Mouse (Mus musculus) frontal cortex, adult 2 months (tissue): ENCODE data around the gene Nop9. TPM values are rescaled to one million over a fixed set of nuclear protein-coding genes. Genes with fewer than 3 reads are reported as not detected.

Experiments used
- DNase-seq, 2 experiments: peaks; one replicate each; pipeline ENCODE4 v3.0.0; 2022; ENCODE audit warnings: low spot score in 1 of 2; ENCODE audit errors: extremely low spot score in 1 of 2
- polyA plus RNA-seq: library from polyadenylated mRNA; depleted of rRNA; stranded (reverse); fragments of >200 nt; gene quantifications from 2 replicates; pipeline ENCODE4 v1.2.3, GENCODE M21; 2012

The Nop9 gene
- polyA plus RNA-seq, 1 experiment: 8.9 TPM

GRCm38 (mm10) chr14:55727889-55728685 lies 17.4 kb upstream of the Nop9 start:
- no peak for DNase-seq

DNA sequence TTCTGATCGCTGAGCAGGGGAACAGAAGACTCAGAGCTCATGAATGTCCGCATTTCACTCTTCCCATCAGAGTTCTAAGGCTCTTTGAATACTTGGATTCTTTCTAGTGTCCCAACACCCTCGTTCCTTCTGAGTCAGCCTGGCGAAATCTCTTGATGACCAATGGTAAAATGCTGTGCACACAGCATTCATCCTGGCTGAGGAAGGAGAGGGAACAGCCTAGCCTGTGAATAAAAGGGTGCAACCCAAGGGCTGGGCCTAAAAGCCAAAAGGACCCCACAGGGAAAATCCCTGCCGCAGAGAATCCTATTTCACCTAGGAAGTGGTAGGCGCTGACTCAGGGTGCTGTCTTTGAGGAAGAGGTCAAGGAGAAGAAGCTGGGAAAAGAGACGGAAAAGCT lies 15.4 kb upstream of the Nop9 start:
- no peak for DNase-seq

DNA sequence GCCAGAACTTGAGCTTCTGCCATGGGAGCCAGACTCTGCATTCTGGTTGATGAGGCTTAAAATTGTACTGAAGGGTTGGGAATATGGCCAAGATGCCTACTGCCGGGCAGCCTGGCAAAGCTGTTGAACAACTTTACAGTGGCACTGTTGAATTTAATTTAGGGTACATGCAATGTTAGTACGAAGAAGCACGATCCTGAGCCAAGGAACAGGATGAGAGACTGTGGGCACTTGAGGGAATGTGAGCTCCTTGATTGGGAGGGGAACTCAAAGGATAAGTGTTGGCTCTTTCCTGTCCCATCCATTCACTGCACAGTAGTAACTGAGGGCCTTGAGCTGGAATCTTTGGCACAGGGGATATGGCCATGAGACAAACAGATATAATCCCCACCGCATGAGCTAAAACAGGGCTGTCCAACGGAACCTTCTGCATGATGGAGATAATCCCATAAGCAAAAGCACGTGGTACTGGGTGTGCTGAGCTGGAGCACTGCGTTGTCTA lies 14.9 kb upstream of the Nop9 start:
- peak; percentile 27 to 69 for DNase-seq

- DNase-seq: no peak
These were observed 11.6 kb upstream of the Nop9 start for GRCm38 (mm10) chr14:55733889-55734288.

DNA sequence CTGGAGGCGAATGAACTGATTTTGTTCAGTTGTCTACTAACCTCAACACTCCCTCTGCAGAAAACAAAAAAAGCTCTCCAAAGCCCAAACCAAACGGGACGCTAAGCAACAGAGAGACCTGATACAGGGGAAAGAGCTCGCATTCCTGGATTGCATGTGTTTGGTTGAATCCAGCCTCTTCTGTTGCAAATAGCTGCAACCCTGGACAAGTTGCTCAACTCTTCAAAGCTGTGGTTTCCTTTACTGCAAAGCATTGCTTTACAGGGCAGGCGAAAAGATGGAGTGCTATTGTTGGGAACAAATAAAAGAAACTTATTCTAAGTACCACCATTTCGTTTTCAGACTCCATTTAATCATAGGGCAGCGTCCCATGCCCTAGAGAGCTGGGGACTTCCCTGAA lies 10.6 kb upstream of the Nop9 start:
- DNase-seq: no peak

GRCm38 (mm10) chr14:55735334-55735733 lies 10.2 kb upstream of the Nop9 start:
- no peak for DNase-seq

GRCm38 (mm10) chr14:55735758-55736157 lies 9.7 kb upstream of the Nop9 start:
- no peak for DNase-seq

- no peak for DNase-seq
These were observed 8.3 kb upstream of the Nop9 start for GRCm38 (mm10) chr14:55737086-55737687.

- DNase-seq: peak; percentile 57 to 94
These were observed 1.8 kb upstream of the Nop9 start for GRCm38 (mm10) chr14:55743711-55744110.

DNA sequence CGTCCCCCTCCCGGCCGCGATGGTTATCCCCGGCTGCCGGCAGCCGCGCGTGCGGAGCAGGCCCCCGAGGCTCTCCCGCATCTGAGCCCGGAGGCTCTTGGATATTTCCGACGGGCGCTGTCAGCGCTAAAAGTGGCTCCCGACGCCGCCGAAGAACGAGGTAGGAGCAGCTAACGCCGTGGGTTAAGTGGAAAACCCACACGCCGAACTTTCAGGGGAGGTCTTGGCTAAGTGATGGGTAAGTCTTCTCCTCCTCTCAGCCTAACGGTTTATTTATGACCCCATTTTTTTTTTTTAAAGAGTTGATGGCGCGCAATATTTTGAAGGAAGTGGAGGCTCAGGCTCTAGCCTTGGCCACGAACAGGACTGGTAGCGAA lies 356 bp downstream of the Nop9 start:
- DNase-seq: no peak

- no peak for DNase-seq
These were observed 1.8 kb downstream of the Nop9 start for GRCm38 (mm10) chr14:55747051-55747847.

GRCm38 (mm10) chr14:55757566-55757965 lies 12.1 kb downstream of the Nop9 start:
- no peak for DNase-seq

GRCm38 (mm10) chr14:55758363-55758784 lies 12.9 kb downstream of the Nop9 start, which contains the start of gene Cideb:
Gene Cideb (minus strand): TSS chr14:55758458.
- DNase-seq: peak in 1 of 2 experiments; percentile 74

DNA sequence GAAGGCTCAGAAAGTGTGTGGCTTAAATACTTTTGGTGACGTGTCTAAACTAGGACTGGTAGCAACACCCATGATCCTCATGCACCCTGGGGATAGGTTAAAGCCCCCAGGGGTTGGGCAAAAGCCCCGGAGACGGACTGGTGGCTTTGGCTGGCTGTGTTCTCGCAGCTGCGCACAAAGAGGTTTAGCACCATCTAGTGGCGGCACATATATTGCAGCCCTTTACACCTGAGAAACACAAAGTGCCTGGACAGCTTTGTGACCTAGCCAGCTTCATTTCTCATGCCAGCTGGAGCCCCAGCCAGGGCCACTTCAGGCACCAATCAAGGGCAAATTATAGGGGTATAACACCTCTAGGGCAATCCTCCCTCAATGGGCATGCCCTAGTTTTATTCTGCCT lies 14.7 kb downstream of the Nop9 start:
- peak; percentile 59 to 94 for DNase-seq

GRCm38 (mm10) chr14:55761163-55761562 lies 15.7 kb downstream of the Nop9 start, which contains the start of gene Ltb4r2:
Gene Ltb4r2 (plus strand): TSS chr14:55761428.
- DNase-seq: no peak

- DNase-seq: no peak
These were observed 16.7 kb downstream of the Nop9 start for GRCm38 (mm10) chr14:55762001-55762821.

DNA sequence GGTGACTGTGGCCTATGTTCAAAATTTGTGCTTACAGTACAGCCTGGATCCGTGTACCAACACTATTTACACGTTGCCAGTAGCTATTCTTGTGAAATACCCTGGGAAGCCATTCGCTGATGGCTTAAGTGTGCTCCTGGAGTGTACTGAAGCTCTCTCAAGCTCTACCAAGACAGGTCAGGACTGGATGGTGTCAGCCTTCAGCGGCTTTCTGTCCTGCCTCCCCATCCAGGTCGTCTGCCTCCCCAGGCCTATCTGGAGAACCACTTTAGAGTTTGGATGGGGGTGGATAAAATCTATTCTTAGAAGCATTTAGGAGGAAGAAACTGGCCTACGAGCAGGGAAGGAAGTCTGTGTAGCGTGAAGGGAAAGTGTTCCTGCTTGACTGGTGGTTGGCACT lies 17.7 kb downstream of the Nop9 start:
- no peak for DNase-seq

- DNase-seq: no peak
These were observed 20.2 kb downstream of the Nop9 start, which contains the start of gene Ltb4r1 for GRCm38 (mm10) chr14:55765696-55766095. Gene Ltb4r1 (plus strand): TSS chr14:55765962.

DNA sequence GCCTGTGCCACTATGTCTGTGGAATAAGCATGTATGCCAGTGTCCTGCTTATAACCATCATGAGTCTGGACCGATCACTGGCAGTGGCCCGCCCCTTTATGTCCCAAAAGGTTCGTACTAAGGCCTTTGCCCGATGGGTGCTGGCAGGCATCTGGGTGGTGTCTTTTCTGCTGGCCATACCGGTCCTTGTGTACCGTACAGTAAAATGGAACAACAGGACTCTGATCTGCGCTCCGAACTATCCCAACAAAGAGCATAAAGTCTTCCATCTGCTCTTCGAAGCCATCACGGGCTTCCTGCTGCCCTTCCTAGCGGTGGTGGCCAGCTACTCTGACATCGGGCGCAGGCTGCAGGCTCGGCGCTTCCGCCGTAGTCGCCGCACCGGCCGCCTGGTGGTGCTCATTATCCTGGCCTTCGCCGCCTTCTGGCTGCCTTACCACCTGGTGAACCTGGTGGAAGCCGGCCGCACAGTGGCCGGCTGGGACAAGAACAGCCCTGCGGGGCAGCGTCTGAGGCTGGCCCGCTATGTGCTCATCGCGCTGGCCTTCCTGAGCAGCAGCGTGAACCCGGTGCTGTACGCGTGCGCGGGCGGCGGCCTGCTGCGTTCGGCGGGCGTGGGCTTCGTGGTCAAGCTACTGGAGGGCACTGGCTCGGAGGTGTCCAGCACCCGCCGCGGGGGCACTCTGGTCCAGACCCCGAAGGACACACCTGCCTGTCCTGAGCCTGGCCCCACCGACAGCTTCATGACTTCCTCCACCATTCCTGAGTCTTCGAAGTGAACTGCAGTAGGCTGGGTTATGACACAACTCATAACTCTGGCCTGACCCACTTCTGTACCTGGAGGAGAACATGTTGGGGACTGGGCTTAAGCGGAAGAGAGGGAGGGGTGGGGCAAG lies 22.3 kb downstream of the Nop9 start:
- peak in 1 of 2 experiments; percentile 37 for DNase-seq
